Mouse (Mus musculus) myocyte (in vitro differentiated cells): ENCODE data around the gene Xxylt1.

ENCODE experiments used
- CEBPB ChIP-seq: IDR thresholded peaks from 2 replicates; pipeline ENCODE4 v1.6.1; 2011; ENCODE audit warnings: mild to moderate bottlenecking, moderate library complexity; ENCODE audit not compliant: poor library complexity, insufficient read depth, severe bottlenecking
- E2F4 ChIP-seq: IDR thresholded peaks from one replicate; pipeline ENCODE4 v1.6.1; 2011; ENCODE audit warnings: mild to moderate bottlenecking, control low read depth, moderate library complexity; ENCODE audit not compliant: insufficient read depth
- MYOD1 ChIP-seq, 3 experiments: IDR thresholded peaks; one replicate each; pipeline ENCODE4 v1.6.1; 2011; ENCODE audit warnings: control low read depth in 2 of 3, low read depth in 2 of 3, mild to moderate bottlenecking in 2 of 3, moderate library complexity in 1 of 3; ENCODE audit not compliant: insufficient read length in 2 of 3, control insufficient read depth in 1 of 3
- MYOG ChIP-seq, 3 experiments: IDR thresholded peaks; one replicate each; pipeline ENCODE4 v1.6.1; 2011; ENCODE audit warnings: control low read depth in 2 of 3, low read depth in 2 of 3, mild to moderate bottlenecking in 2 of 3; ENCODE audit not compliant: insufficient read length in 2 of 3, control insufficient read depth in 1 of 3, insufficient read depth in 1 of 3
- POLR2A ChIP-seq: IDR thresholded peaks from one replicate; pipeline ENCODE4 v1.6.1; 2011; ENCODE audit warnings: low read depth, mild to moderate bottlenecking, control low read depth, moderate library complexity; ENCODE audit not compliant: insufficient read length
- POLR2AphosphoS2 ChIP-seq: IDR thresholded peaks from one replicate; pipeline ENCODE4 v1.6.1; 2011; ENCODE audit warnings: low read depth, control low read depth; ENCODE audit not compliant: insufficient read length
- REST ChIP-seq: IDR thresholded peaks from one replicate; pipeline ENCODE4 v1.6.1; 2011; ENCODE audit warnings: mild to moderate bottlenecking, control low read depth, moderate library complexity; ENCODE audit not compliant: insufficient read depth, insufficient read length
- TCF12 ChIP-seq: IDR thresholded peaks from one replicate; pipeline ENCODE4 v1.6.1; 2011; ENCODE audit warnings: mild to moderate bottlenecking, control low read depth; ENCODE audit not compliant: poor library complexity, insufficient read depth, severe bottlenecking
- TCF3 ChIP-seq: IDR thresholded peaks from one replicate; pipeline ENCODE4 v1.6.1; 2011; ENCODE audit warnings: low read depth, control low read depth; ENCODE audit not compliant: insufficient read length
- USF1 ChIP-seq: IDR thresholded peaks from one replicate; pipeline ENCODE4 v1.6.1; 2011; ENCODE audit warnings: low read depth, mild to moderate bottlenecking, control low read depth, moderate library complexity

DNA sequence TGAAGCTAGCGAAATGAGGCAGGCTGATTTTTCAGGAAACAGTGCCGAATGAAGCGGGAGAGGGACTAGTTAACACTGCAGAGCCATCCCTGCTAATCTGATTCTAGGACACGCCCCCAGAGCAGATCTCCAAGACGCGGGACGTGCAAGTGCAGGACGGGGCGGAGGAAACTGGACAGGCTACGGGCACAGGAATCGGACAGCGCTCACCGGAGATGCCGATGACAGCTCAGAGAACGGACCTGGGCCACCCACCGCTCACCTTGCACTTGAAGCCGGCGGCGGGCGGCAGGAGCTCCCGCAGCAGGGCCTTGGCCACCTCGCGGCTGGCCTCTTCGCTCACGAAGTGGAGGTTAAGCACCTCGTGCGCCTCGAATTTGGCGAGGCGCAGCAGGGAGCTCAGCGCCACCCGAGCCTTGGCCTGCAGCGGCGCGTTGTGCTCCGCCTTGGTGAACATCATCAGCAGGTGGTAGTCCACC, 620 bp downstream of the Xxylt1 start:
- TF ChIP-seq MYOD1 (IDR thresholded peaks at IDR 0.05; ENCODE audit: control insufficient read depth in 1 of 3, insufficient read length in 2 of 3, low read depth in 2 of 3) (peak in 1 of 3 experiments; percentile 8), POLR2A (peak; percentile 12), POLR2AphosphoS2 (no peak), TCF12 (no peak), USF1 (no peak), MYOG (IDR thresholded peaks at IDR 0.05; ENCODE audit: control insufficient read depth in 1 of 3, insufficient read depth in 1 of 3, insufficient read length in 2 of 3, low read depth in 2 of 3) (no peak), CEBPB (no peak), E2F4 (no peak), TCF3 (no peak), REST (no peak)
